Mouse (Mus musculus): ENCODE results near the gene Dhrs13. TPM values are rescaled to one million over a fixed set of nuclear protein-coding genes. Genes with fewer than 3 reads are reported as not detected.
"Not testable (repeated sequence)": the region's sequence is repeated elsewhere in the genome, so short reads cannot be mapped to it uniquely, and the experiment has no call there.

Dhrs13 gene
- polyA plus RNA-seq, 1 experiment from 2014 or later = 19.1 TPM

DNA sequence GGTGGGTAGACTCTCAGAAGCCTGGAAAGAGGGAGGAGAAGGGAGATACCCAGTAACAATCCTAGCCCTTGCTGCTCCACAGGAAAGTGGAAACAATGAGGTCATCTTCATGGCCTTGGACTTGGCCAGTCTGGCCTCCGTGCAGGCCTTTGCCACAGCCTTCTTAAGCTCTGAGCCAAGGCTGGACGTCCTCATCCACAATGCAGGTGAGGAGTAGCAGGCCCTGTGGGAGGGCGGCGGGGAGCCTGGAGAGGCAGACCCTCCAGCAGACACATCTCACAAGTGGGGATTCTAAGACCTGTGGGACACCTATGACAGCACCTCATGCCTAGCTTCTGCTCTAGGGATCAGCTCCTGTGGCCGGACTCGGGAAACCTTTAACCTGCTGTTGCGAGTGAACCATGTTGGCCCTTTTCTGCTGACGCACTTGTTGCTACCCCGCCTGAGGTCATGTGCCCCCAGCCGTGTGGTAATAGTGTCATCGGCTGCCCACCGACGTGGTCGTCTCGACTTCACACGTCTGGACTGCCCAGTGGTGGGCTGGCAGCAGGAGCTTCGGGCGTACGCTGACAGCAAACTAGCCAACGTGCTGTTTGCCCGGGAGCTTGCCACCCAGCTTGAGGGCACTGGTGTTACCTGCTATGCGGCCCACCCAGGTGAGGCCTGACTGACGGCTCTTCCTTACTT lies 2.0 kb downstream of the Dhrs13 start:
- H3K9ac ChIP-seq (replicated peaks; ENCODE audit: low read depth, low read length) = no peak overlapping the region
- H3K4me1 ChIP-seq (ENCODE audit: control insufficient read depth, insufficient read depth, low read length) = peaks cover 11% of the 10 kb centered on the region; the same call in 1 of the 2 replicates
- H3K4me2 ChIP-seq (replicated peaks; ENCODE audit: low read depth, low read length) = no peak overlapping the region
- H3K27me3 ChIP-seq (ENCODE audit: control insufficient read depth, insufficient read depth, low read length) = no peaks in the 10 kb centered on the region
- H3K36me3 ChIP-seq (ENCODE audit: control insufficient read depth, insufficient read depth, low read length) = peaks cover 4% of the 10 kb centered on the region; the same call in 1 of the 2 replicates
- H3K4me3 ChIP-seq (ENCODE audit: low read depth, low read length) = no peak overlapping the region
- ATAC-seq (ENCODE audit: insufficient number of reproducible peaks, insufficient read depth, low FRiP score, low read depth) = no peak
- no peaks in the 10 kb centered on the region for H3K9me3 ChIP-seq (ENCODE audit: control insufficient read depth, low read depth, low read length)
- no peak overlapping the region for H3K27ac ChIP-seq (ENCODE audit: low read length)
- WGBS = 91% methylated on average over 23 of the region's 23 CpGs

DNA sequence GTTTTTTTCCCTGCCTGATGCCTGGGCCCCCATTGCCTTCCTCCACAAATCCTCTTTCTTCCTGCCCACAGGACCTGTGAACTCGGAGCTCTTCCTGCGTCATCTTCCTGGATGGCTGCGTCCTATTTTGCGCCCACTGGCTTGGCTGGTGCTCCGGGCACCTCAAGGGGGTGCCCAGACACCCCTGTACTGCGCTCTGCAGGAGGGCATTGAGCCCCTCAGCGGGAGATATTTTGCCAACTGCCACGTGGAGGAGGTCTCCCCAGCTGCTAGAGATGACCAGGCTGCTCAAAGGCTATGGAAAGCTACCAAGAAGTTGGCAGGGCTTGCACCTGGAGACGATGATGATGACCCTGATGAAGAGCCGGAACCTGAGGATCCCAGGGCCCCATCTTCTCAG lies 4.7 kb downstream of the Dhrs13 start:
- Histone ChIP-seq H3K4me2 (replicated peaks; ENCODE audit: low read depth, low read length) (no peak overlapping the region), H3K9me3 (ENCODE audit: control insufficient read depth, low read depth, low read length) (no peaks in the 10 kb centered on the region), H3K9ac (replicated peaks; ENCODE audit: low read depth, low read length) (no peak overlapping the region), H3K27me3 (ENCODE audit: control insufficient read depth, insufficient read depth, low read length) (no peaks in the 10 kb centered on the region), H3K4me3 (ENCODE audit: low read depth, low read length) (no peak overlapping the region), H3K4me1 (ENCODE audit: control insufficient read depth, insufficient read depth, low read length) (peaks cover 11% of the 10 kb centered on the region; the same call in 1 of the 2 replicates), H3K27ac (ENCODE audit: low read length) (no peak overlapping the region), H3K36me3 (ENCODE audit: control insufficient read depth, insufficient read depth, low read length) (no peaks in the 10 kb centered on the region; the same call in 1 of the 2 replicates)
- ATAC-seq (ENCODE audit: insufficient number of reproducible peaks, insufficient read depth, low FRiP score, low read depth) = no peak
- 83% methylated on average over 10 of the region's 10 CpGs for WGBS

DNA sequence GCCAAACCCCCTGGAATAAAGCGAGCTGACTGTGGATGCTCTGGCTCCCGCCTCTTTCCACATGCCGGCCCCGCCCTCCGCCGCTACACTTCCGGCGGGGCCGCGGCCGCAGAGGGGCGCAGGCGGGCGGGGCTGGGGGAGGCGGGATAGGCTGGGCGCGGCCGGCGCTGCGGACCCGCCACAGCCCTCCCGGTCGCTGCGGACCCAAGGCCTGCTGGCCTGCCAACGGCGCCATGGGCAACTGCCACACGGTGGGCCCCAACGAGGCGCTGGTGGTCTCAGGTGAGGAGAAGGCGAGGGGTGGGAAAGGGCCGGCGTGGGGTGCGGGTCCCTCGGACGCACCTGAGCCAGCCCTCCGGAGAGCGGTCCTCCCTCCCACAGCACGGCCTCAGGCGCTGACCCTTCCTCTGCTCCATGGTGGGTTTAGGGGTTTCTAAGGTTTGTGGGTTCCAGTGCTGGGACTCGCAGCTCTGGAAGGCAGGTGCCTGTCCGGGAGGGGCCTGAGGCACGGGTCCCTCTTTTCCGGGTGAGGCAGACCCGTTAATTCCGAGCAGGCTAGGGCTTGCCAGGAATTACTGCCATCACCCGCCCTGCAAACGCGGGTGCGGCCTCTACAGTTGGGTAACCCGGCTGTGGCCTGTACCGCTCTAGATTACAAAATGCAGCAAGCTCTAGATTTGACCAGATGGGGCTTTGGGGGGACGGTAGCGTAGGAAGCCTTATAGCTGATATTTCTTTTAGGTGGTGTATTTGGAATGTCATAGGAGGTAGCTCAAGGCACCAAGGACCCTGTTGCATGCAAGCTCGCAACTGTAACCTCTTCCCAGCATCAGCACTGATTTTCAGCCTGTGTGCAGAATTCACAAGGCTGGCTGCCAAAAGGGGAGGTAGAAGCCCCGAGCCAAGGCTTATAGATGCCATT lies 6.0 kb downstream of the Dhrs13 start, which contains the start of gene Flot2:
Flot2 (plus strand) TSS at position 101 of the 922 bp plus-strand sequence.
- peak within 1 kb of the TSS; percentile 56 for H3K9ac ChIP-seq (replicated peaks; ENCODE audit: low read depth, low read length)
- H3K4me1 ChIP-seq (ENCODE audit: control insufficient read depth, insufficient read depth, low read length) = peaks cover 6% of the 10 kb centered on the region; the same call in 1 of the 2 replicates
- peak within 1 kb of the TSS; percentile 64 for H3K4me3 ChIP-seq (ENCODE audit: low read depth, low read length)
- peak within 1 kb of the TSS; percentile 78 for H3K4me2 ChIP-seq (replicated peaks; ENCODE audit: low read depth, low read length)
- no peaks in the 10 kb centered on the region for H3K9me3 ChIP-seq (ENCODE audit: control insufficient read depth, low read depth, low read length)
- H3K27me3 ChIP-seq (ENCODE audit: control insufficient read depth, insufficient read depth, low read length) = no peaks in the 10 kb centered on the region
- ATAC-seq (ENCODE audit: insufficient number of reproducible peaks, insufficient read depth, low FRiP score, low read depth) = peak; percentile 84
- H3K36me3 ChIP-seq (ENCODE audit: control insufficient read depth, insufficient read depth, low read length) = no peaks in the 10 kb centered on the region; the same call in 1 of the 2 replicates
- H3K27ac ChIP-seq (ENCODE audit: low read length) = peak within 1 kb of the TSS; percentile 80; the same call in 1 of the 2 replicates
- WGBS = 2% methylated on average over 55 of the region's 55 CpGs

DNA sequence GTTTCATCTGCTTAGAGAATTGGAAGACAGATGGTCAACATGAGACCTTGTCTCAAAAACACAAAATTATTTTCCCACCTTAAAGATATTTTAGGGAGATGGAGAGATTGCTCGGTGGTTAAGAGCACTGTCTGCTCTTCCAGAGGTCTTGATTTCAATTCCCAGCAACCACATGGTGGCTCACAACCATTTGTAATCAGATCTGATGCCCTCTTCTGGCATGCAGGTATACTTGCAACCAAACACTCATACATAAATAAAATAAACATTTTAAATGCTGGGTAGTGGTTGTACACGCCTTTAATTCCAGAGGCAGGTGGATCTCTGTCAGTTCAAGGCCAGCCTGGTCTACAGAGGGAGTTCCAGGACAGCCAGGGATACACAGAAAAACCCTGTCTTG lies 8.8 kb downstream of the Dhrs13 start:
- Histone ChIP-seq H3K4me2 (replicated peaks; ENCODE audit: low read depth, low read length) (no peak overlapping the region), H3K27me3 (ENCODE audit: control insufficient read depth, insufficient read depth, low read length) (no peaks in the 10 kb centered on the region), H3K4me1 (ENCODE audit: control insufficient read depth, insufficient read depth, low read length) (peaks cover 4% of the 10 kb centered on the region; the same call in 1 of the 2 replicates), H3K9ac (replicated peaks; ENCODE audit: low read depth, low read length) (no peak overlapping the region), H3K4me3 (ENCODE audit: low read depth, low read length) (no peak overlapping the region), H3K36me3 (ENCODE audit: control insufficient read depth, insufficient read depth, low read length) (peaks cover 2% of the 10 kb centered on the region; the same call in 1 of the 2 replicates), H3K27ac (ENCODE audit: low read length) (no peak overlapping the region), H3K9me3 (ENCODE audit: control insufficient read depth, low read depth, low read length) (no peaks in the 10 kb centered on the region)
- no peak for ATAC-seq (ENCODE audit: insufficient number of reproducible peaks, insufficient read depth, low FRiP score, low read depth)
- 67% methylated on average over 2 of the region's 2 CpGs for WGBS

DNA sequence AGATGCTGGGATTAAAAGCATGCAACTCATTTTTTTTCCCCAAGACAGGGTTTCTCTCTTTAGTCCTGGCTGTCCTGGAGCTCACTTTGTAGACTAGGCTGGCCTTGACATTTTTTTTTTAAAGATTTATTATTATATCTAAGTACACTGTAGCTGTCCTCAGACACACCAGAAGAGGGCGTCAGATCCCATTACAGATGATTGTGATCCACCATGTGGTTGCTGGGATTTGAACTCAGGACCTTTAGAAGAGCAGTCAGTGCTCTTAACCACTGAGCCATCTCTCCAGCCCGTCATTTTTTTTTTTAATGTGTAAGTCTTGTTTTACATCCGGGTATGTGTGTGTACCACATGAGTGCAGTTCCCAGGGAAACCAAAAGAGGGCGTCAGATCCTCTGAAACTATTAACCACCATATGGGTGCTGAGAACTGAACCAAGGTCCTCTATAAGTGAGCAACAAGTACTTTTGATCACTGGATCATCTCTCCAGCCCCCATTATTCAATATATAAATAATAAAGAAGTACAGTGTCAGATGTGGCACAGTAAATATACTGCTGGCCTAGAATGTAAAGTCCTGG lies 10.3 kb downstream of the Dhrs13 start:
- not testable (repeated sequence) for H3K27me3 ChIP-seq (ENCODE audit: control insufficient read depth, insufficient read depth, low read length); H3K4me3 ChIP-seq (ENCODE audit: low read depth, low read length); H3K36me3 ChIP-seq (ENCODE audit: control insufficient read depth, insufficient read depth, low read length); H3K27ac ChIP-seq (ENCODE audit: low read length); H3K9me3 ChIP-seq (ENCODE audit: control insufficient read depth, low read depth, low read length); H3K4me1 ChIP-seq (ENCODE audit: control insufficient read depth, insufficient read depth, low read length); H3K9ac ChIP-seq (replicated peaks; ENCODE audit: low read depth, low read length); ATAC-seq (ENCODE audit: insufficient number of reproducible peaks, insufficient read depth, low FRiP score, low read depth); H3K4me2 ChIP-seq (replicated peaks; ENCODE audit: low read depth, low read length)
- WGBS = 92% methylated on average over 4 of the region's 4 CpGs

DNA sequence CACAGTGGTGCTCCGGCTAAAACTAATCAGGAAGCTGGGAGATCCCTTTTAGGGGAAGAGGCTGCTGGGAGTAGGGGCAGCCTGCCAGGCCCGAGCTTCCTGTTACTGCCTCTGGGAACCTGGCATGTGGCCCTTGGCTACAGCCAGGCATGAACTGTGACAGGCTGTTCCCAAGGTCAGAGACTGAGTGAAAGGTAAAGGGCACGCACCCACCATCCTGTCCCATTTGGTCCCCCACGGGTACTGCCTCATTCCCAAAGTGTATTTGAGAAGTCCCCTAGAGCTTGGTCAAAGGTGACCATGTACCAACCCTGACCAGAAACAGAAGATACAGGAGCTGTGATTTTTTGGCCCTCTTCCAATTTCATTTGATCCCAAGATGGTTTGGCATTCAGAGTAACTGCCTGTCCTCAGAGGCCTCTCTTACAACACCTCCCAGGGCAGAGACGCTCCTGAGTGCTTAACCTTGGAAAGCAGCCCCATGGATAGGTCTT lies 12.7 kb downstream of the Dhrs13 start:
- no peak for ATAC-seq (ENCODE audit: insufficient number of reproducible peaks, insufficient read depth, low FRiP score, low read depth)
- Histone ChIP-seq H3K27me3 (ENCODE audit: control insufficient read depth, insufficient read depth, low read length) (no peaks in the 10 kb centered on the region), H3K9me3 (ENCODE audit: control insufficient read depth, low read depth, low read length) (no peaks in the 10 kb centered on the region), H3K9ac (replicated peaks; ENCODE audit: low read depth, low read length) (no peak overlapping the region), H3K36me3 (ENCODE audit: control insufficient read depth, insufficient read depth, low read length) (peaks cover 2% of the 10 kb centered on the region; the same call in 1 of the 2 replicates), H3K4me2 (replicated peaks; ENCODE audit: low read depth, low read length) (no peak overlapping the region), H3K4me3 (ENCODE audit: low read depth, low read length) (no peak overlapping the region), H3K4me1 (ENCODE audit: control insufficient read depth, insufficient read depth, low read length) (no peaks in the 10 kb centered on the region), H3K27ac (ENCODE audit: low read length) (no peak overlapping the region)
- 81% methylated on average over 5 of the region's 5 CpGs for WGBS

DNA sequence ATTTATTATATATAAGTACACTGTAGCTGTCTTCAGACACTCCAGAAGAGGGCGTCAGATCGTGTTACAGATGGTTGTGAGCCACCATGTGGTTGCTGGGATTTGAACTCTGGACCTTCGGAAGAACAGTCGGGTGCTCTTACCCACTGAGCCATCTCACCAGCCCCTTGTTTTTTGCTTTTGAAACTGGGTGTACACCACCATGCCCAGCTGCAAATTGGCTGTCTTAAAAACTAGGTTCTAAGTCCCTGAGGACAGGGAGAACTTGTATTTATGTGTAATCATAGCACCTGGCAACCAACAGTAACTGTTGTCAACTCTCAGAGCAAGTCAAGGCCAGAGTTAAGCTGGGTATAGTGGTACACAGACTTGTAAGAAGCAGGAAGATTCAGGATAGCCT lies 16.6 kb downstream of the Dhrs13 start:
- not testable (repeated sequence) for H3K4me3 ChIP-seq (ENCODE audit: low read depth, low read length); H3K4me1 ChIP-seq (ENCODE audit: control insufficient read depth, insufficient read depth, low read length); H3K9me3 ChIP-seq (ENCODE audit: control insufficient read depth, low read depth, low read length); H3K27ac ChIP-seq (ENCODE audit: low read length); H3K27me3 ChIP-seq (ENCODE audit: control insufficient read depth, insufficient read depth, low read length); H3K9ac ChIP-seq (replicated peaks; ENCODE audit: low read depth, low read length); H3K36me3 ChIP-seq (ENCODE audit: control insufficient read depth, insufficient read depth, low read length); H3K4me2 ChIP-seq (replicated peaks; ENCODE audit: low read depth, low read length); ATAC-seq (ENCODE audit: insufficient number of reproducible peaks, insufficient read depth, low FRiP score, low read depth)
- 100% methylated on average over 2 of the region's 4 CpGs for WGBS

DNA sequence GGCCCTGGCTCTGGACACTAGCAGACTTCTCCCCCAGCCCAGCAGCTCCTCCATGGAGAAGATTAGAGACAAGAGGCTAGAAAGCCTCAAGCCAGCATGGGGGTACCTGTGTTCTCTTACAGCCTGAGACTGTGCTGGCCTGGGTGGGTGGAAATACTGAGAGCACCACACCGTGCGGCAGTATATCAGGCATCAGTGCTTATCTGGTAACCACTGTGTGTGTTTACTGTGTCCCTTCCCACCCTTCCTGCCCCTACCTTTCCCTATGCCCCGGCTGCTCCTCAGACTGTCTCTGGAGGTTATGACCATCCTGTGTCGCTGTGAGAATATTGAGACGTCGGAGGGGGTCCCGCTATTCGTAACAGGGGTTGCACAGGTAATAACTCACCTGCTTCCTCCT lies 21.0 kb downstream of the Dhrs13 start:
- no peak overlapping the region for H3K4me2 ChIP-seq (replicated peaks; ENCODE audit: low read depth, low read length)
- H3K4me3 ChIP-seq (ENCODE audit: low read depth, low read length) = no peak overlapping the region
- ATAC-seq (ENCODE audit: insufficient number of reproducible peaks, insufficient read depth, low FRiP score, low read depth) = no peak
- no peak overlapping the region for H3K9ac ChIP-seq (replicated peaks; ENCODE audit: low read depth, low read length)
- peaks cover 29% of the 10 kb centered on the region for H3K36me3 ChIP-seq (ENCODE audit: control insufficient read depth, insufficient read depth, low read length)
- H3K9me3 ChIP-seq (ENCODE audit: control insufficient read depth, low read depth, low read length) = no peaks in the 10 kb centered on the region
- WGBS = 78% methylated on average over 8 of the region's 8 CpGs
- H3K4me1 ChIP-seq (ENCODE audit: control insufficient read depth, insufficient read depth, low read length) = no peaks in the 10 kb centered on the region
- no peak overlapping the region for H3K27ac ChIP-seq (ENCODE audit: low read length)
- no peaks in the 10 kb centered on the region for H3K27me3 ChIP-seq (ENCODE audit: control insufficient read depth, insufficient read depth, low read length)

Measured in stomach, embryonic 14.5 days (tissue).